Mouse (Mus musculus) layer of hippocampus, postnatal 10 days (tissue): ENCODE results near the gene Med20. TPM values are rescaled to one million over a fixed set of nuclear protein-coding genes. Genes with fewer than 3 reads are reported as not detected.
A peak's percentile ranks its signal among the peaks of the same experiment; 100 is the strongest.
"Not testable (repeated sequence)": the region's sequence is repeated elsewhere in the genome, so short reads cannot be mapped to it uniquely, and the experiment has no call there.

Source experiments
- DNase-seq, 2 experiments: peaks; one replicate each; pipeline ENCODE4 v3.0.0; 2021; ENCODE audit warnings: low spot score in 2 of 2
- total RNA-seq, 2 experiments: library from RNA; stranded (reverse); gene quantifications; 2 replicates each; pipeline ENCODE4 v1.2.3; 2021

Med20 gene
- total RNA-seq, 2 experiments from 2014 or later = 23.9 to 24.8 TPM

DNA sequence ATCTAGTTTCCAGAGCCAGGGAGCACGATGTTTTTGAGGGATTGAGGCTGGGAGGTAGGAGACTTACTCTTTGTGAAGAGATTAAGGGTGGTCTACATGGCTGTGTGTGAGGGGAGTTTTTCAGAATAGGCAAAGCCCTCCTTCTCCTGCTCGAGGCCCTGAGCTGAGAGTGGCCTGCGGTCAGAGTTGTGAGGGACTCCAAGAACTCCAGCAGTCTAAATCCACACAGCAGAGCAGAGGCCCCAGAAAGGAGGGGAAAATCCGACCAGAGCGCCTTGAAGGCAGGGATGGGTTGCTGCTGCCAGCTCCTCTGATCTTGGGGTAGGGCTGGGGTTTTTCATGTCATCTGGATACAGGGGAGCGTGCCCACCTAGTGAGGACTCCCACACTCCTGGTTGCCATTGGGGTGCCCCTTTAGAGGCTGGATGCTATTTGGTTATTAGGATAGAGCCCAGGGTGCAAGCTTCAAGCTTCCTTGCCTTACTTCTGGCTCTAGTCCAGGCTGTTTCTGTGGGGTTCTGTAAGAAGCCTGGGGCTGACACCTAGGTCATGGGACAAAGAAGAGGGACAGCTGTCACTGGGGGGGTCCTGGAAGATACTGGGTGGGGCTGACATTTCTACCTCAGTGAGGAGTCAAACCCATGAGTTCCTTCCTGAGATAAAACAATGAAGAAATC, 15.1 kb upstream of the Med20 start:
- DNase-seq = no peak

DNA sequence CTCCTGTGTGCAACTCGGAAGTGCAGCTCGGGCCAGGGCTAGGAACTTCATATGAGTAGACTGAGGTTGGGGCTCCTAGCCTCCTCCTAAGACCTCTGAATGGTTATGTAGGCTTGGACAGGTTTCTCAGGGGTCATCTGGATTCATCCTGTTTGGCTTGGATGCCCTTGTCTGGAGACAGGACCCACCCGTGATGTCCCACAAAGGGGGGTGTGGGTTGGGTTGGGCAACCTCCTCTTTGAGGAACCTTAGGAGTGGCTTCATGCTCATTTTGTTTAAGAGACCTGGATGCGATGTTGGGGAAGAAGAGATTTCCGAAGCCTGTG, 14.6 kb upstream of the Med20 start:
- DNase-seq = no peak

DNA sequence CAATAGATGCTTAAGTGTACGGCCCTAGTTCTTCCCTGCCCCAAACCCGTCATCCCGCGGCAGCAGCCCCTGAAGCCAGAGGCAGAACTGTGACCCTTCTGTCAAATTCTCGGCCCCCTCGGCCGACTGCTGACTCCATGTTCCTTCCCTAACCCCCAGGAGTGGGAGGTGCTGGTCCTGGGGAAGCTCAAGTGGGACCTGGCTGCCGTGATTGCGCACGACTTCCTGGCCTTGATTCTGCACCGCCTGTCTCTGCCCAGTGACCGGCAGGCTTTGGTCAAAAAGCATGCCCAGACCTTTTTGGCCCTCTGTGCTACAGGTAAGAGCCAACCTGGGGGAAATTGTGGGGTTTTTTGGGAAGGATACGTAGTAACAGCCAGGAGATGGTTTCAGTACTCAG, 14.1 kb upstream of the Med20 start:
- DNase-seq = no peak

DNA sequence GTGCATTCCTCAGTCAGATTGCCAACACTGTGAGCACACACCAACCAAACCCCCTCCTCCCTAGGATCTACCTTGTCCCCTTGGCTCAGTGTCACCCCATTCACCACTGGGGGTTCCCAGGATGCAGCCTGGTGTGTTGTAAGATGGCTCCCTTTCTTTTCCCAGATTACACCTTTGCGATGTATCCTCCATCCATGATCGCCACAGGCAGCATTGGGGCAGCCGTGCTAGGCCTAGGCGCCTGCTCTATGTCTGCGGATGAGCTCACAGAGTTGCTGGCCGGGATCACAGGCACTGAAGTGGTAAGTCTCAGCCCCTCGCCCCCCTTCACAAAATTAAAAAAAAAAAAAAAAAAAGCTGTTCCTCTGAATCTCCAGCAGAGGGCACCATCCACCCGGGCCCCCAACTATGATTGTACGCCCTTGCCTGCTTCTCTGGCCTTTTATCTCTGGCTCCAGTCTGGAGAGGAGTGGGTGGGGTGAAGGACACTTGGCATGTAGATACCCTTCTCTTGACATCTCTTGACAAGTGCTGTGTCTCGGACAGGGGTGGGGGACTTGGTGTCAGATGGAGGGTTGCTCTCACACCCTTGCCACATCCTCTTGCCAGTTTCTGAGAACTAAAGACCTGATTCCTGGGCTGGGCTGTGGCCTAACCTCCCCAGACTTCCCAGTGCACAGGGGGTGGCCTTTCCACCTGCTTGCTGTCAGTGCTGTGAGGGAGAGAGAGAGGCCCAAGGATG, 13.4 kb upstream of the Med20 start:
- peak; percentile 50 to 62 for DNase-seq

DNA sequence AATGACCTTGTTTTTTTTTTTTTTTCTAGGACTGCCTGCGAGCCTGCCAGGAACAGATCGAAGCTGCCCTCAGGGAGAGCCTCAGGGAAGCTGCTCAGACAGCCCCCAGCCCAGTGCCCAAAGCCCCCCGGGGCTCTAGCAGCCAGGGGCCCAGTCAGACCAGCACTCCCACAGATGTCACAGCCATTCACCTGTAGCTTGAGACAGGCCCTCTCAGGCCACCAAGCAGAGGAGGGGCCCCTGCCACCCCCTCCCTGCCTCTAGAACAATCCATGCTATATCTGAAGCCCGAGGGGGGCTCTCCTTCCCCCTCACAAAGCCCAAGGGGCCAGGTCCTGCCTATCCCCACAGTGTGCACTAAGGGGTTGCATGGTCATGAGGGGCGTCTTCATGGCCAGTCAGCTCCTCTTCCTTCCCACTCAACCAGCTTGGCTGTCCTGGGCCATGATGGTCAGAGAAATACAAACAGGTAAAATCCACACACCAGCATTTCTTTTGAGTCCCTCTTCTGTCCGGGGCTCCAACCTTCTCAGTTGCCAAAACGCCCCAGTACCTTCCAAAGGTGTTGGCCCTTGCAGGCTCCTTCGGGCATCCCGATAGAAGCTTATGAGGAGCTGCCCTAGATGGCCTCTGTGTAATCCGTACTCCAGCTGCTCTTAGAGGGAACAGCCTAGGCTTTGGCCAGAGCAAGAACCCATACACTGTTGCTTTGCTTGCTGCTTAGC, 12.6 kb upstream of the Med20 start:
- not testable (repeated sequence) for DNase-seq

DNA sequence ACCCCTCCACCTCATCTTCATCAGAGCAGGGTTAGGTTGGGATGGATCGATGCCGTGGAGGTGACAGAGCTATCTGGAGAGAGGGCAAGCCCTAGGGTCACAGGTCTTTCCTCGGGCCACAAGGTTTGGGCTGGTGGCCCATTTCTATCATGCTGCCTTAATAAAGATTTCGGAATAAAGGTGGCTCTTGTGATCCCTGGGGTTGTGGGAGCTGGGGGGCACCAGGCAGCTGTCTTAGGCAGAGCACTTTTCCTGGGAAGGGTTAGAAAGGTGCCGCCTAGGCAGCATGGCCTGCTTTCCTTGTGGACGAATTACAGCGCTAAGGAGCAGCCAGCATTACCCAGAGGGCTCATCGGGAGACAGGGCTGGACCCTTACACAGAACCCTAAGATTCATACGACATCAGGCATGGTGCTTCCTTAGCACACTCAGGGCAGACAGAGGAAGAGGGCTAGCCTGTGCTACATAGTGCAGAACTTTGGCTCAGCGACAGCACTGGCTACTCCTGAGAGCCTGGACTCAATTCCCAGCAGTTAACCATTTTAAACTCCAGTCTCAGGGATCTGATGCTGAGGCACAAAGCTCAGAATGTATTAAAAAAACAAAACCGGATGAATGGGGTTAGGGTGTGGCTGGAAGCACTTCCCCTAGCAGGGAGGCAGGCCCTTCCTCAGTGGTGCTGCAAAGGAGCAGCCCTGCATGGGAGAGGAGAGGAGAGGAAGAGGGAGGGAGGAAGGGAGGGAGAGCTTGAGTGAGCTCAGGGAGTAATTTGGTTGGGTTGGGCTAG, 11.7 kb upstream of the Med20 start:
- DNase-seq = no peak

DNA sequence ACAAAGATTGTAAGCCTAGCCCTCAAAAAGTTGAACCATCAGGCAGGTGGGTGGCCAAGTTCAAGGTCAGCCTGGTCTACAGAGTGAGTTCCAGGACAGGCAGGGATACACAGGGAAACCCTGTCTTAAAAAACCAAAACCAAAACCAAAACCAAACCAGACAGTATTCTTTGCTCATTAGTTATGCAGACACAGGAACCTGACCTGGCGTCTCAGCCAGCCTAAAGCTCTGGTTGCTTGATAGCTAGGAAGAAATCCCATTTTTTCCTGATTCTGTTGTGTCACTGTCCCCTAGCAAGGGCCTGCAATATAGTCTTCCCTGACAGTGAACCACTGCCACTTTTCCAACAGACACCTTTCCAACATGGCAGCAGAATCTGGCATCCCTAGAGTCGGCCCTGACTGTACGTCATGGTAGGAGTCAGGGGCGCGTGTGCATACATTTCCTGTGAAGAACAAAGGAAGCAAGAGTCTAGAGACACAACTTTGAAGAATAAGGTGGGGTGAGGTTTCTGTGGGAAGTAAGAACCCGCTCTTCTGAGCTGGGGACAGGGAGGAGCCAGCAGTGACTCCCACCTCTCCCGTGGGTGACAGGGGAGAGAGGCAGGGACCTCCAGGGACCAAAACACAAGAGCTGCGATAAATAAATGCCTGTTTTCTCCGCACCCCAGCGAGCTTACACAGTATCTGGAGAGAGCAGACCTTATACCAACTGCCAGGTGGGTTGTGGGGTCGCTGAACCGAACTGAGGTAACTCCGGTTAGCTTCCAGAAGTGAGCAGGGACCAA, 10.6 kb upstream of the Med20 start:
- no peak for DNase-seq

DNA sequence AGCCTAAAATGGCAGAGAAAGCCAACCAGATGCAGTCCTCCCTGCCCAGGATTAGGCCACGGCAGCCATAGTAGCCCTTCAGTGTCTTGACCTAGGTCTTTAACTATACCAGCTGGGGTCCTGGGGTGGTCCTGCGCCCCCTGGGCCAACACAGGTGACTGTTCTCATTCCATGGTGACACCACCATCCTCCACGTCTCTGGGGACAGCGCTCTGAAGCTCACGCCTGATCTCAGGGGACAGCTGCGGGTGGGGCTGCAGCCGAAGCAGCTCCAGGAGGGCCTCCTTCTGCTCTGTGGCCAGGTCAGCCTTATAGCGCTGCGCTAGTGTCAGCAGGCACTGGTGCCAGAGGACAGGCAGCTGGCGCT, 10.0 kb upstream of the Med20 start:
- DNase-seq = no peak

DNA sequence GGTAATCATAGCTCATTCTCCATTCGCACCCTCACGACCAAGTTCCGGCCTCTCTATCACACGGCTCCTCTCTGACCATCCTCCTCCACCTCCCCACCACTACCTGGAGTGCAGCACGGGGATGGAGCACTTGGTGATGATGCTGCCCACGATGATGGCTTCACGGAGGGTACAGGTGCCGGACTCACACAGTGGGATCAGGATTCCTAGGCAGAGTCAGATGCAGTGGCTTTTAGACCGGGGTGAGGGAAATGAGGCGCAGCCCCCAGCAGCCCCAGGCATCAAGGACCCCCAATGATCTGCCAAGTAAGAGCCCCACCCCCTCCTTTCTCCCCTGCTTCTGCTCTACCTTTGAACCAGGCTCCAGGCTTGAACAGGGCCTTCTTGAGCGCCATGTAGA, 9.1 kb upstream of the Med20 start:
- DNase-seq = no peak

DNA sequence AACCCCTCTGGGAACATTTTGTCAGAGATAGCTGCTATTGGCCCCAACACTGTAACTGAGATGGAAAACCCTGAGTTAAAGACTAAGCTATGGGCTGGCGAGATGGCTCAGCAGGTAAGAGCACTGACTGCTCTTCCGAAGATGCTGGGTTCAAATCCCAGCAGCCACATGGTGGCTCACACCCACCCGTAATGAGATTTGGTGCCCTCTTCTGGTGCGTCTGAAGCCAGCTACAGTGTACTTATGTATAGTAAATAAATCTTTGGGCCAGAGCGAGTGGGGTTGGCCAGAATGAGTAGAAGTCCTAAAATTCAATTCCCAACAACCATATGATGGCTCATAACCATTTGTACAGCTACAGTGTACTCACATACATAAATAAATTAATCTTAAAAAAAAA, 5.2 kb upstream of the Med20 start:
- no peak for DNase-seq

DNA sequence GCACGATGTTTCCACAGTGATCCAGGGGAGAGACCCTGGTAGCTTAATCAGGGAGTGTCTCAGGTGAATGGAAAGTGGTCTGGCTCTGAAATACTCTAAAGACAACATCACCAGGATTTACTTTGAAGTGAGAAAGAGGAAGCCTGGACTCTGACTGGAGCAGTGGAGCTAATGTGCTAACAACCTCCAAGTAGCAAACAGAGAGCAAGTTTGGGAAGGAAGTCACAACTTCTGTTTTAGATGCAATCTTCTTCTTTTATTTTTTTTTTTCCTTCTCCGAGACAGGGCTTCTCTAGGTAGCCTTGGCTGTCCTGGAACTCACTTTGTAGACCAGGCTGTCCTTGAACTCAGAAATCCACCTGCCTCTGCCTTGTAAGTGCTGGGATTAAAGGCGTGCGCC, 2.2 kb upstream of the Med20 start:
- DNase-seq = no peak

DNA sequence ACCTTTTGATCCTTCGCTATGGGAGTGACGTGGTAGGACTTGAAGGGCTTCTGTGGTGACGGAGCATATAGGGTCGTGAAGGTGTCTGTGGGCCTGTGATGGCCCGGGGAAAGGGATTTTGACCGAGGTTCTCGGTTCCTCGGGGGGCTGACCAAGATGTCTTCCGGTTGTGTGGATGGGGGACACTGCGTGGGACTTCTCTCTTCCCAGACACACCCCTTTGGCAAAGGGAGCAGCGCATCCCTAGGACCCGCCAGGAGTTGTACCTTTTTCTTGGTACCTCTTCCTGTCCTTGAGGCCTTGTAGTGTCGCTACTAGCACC, 240 bp downstream of the Med20 start:
- no peak for DNase-seq

DNA sequence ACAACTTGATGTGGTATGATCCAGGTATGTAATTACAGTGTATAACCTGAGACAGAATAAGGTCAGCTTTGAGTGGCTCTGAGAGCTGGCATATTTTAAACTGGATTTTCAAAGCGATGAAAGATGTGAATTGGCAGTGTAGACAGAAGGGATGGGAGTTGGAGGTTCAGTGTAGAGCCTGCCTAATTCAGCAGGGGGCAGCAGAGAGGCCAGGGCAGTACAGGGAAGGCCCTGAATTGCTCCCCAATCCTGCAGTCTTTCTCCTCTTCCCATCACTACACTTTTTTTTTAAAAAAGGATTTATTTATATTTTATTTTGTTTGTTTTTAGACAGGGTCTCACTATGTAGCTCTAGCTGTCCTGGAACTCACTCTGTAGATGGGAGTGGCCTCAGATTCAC, 2.6 kb downstream of the Med20 start:
- DNase-seq = no peak

DNA sequence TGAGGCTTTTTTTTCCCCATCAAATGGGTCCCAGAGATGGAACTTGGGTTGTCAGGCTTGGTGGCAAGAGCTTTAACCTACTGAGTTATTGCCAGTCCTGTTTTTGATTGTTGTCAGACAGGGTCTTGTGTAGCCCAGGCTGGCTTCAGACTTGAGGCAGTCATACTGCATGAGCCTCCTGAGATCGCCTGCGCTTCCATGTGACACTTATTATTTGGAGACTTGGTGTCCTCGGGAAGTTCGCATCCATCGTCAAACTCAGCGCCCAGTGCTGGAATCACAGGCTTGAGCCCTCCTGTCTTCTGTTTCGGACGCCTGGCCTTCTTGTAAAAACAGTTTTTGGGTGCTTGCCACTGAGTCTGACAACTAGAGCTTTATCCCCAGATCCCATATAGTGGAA, 4.7 kb downstream of the Med20 start:
- no peak for DNase-seq

DNA sequence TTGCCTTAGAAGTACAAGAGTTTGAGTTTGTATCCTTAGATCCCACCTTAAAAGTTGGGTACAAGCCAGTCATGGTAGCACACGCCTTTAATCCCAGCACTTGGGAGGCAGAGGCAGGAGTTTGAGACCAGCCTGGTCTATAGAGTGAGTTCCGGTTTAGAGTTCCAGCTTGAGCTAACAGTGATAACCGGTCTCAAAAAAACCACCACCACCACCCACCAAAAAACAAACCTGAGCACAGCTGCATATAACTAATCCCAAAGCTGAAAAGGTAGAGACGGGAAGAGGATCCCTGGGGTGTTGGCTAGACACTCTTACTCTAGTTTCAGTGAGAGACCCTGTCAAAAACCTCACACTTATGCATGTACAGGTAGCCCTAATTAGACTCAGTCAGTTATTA, 5.3 kb downstream of the Med20 start:
- no peak for DNase-seq

DNA sequence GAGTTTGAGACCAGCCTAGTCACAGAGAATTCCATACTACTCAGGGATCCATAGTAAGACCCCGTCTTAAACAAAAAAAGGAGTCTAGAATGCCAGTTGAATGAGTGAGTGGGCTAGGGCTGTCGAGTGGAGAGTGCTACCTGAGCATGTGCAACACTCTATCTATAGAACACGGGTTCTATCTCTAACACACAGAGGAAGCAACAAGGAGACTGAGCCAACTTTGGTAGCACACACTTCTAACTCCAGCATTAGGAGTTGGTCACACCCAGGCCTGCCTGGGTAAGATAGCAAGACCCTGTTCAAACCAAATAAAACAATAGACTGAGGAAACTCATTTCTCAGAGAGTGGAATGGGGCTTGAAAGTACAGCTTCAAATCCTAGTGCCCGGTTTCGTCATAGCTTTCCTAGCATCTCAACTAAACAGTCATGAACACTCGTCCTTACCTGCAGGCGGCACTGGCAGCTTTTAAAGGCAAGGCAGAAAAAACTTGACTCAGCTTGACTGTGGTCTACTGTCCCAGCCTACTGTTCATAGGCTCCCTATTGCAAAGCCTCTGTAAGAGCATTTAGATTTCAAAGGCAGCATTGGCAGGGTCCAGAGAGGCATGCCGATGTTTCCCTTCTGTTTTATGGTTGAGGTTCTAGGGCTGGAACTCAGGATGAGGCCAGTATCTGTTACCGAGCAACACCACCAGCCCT, 6.4 kb downstream of the Med20 start:
- DNase-seq = no peak

DNA sequence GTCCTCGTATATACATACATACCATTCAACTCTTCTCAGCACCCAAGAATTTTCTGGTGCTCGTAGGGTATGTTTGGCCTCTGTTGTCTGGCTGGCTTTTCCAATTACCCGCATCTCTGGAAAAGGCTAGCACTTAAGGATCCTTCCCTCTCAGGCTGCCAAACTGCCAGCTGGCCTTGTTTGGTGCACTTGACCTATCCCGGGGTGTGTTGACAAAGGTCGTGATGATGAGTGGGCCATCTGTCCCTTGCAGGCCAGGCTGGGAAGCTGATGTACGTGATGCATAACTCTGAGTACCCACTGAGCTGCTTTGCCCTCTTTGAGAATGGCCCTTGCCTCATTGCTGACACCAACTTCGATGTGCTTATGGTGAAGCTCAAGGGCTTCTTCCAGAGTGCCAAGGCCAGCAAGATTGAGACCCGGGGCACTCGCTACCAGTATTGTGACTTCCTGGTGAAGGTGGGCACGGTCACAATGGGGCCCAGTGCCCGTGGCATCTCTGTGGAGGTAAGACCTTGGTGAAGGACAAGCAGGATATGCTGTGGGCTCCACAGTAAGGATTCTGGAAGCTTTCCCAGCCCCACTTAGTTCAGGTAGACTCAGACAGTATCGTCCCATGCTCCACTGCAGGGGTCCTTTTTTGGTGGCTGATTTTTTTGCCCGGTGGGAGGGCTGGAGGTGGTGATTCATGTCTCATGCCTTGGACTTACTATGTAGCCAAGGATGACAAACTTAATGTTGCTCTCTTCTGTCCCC, 7.4 kb downstream of the Med20 start:
- no peak for DNase-seq

DNA sequence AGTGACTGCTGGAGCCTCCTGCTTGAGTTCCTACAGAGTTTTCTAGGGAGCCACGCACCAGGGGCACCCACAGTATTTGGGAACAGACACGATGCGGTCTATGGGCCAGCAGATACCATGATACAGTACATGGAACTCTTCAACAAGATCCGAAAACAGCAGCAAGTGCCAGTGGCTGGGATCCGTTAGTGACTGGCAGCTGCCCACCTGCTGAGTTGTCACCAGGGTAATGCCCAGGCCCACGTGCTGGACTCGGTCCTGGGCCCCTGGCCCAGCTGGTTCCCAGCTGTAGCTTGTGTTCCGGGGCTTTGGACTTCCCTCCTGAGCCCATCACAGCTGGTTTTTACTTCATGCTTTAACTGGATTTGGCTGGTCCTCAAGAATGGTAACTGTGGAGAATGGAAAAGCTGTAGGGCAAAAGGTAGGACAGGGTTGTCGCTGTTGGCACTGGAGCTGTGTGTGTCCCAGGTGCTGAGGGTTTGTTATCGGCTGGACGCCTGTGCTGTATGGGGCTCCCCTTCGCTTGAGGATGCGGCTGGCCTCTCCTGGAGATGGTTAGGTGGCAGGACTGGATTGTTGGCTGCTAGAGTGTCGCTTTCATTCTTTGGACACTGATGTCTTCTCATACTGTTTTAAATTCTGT, 11.7 kb downstream of the Med20 start:
- no peak for DNase-seq

DNA sequence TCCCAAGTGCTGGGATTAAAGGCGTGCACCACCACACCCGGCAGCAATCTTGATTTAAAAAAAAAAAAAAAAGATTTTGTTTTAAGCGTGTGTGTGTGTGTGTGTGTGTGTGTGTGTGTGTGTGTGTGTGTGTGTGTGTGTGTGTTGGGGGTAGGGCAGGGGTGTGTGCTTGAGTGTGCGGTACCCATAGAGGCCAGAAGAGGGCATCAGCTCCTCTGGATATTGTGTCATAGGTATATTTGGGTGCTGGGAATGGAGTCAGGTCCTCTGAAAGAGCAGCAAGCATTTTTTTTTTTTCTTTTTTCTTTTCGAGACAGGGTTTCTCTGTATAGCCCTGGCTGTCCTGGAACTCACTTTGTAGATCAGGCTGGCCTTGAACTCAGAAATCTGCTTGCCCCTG, 13.2 kb downstream of the Med20 start:
- DNase-seq = not testable (repeated sequence)
